Mouse (Mus musculus) kidney, embryonic 14.5 days (tissue): ENCODE results near the gene Chsy1. TPM values are rescaled to one million over a fixed set of nuclear protein-coding genes. Genes with fewer than 3 reads are reported as not detected.

Source experiments
- ATAC-seq: fragments of 200-750 bp; cut with Nextera tagmentation; 2 replicates; pipeline ENCODE4 v1.8.0; 2017; ENCODE audit warnings: moderate number of reproducible peaks, mild to moderate bottlenecking, moderate TSS enrichment, moderate library complexity; ENCODE audit not compliant: low FRiP score, low TSS enrichment
- H3K27ac ChIP-seq: fragments of 300-500 bp; sonication (generic); 2 replicates; pipeline ENCODE4 v1.5.1; 2014; ENCODE audit warnings: low read depth, mild to moderate bottlenecking, low read length, moderate library complexity, mixed read lengths
- H3K27me3 ChIP-seq: fragments of 300-500 bp; sonication (generic); 2 replicates; pipeline ENCODE4 v1.6.1; 2014; ENCODE audit warnings: mild to moderate bottlenecking, low read length; ENCODE audit not compliant: control insufficient read depth, insufficient read depth
- H3K36me3 ChIP-seq: fragments of 300-500 bp; sonication (generic); 2 replicates; pipeline ENCODE4 v1.6.1; 2014; ENCODE audit warnings: low read length, mixed read lengths; ENCODE audit not compliant: control insufficient read depth, insufficient read depth
- H3K4me1 ChIP-seq: fragments of 300-500 bp; sonication (generic); 2 replicates; pipeline ENCODE4 v1.6.1; 2014; ENCODE audit warnings: low read length, mixed read lengths; ENCODE audit not compliant: control insufficient read depth, insufficient read depth
- H3K4me2 ChIP-seq: fragments of 300-500 bp; sonication (generic); replicated peaks from 2 replicates; pipeline ENCODE4 v1.6.1; 2014; ENCODE audit warnings: low read depth, mild to moderate bottlenecking, low read length
- H3K4me3 ChIP-seq: fragments of 300-500 bp; sonication (generic); 2 replicates; pipeline ENCODE4 v1.5.1; 2014; ENCODE audit warnings: mild to moderate bottlenecking, low read length
- H3K9ac ChIP-seq: fragments of 300-500 bp; sonication (generic); 2 replicates; pipeline ENCODE4 v1.6.1; 2014; ENCODE audit warnings: low read depth, mild to moderate bottlenecking, low read length, moderate library complexity
- H3K9me3 ChIP-seq: fragments of 300-500 bp; sonication (generic); 2 replicates; pipeline ENCODE4 v1.6.1; 2016; ENCODE audit warnings: low read length; ENCODE audit not compliant: control insufficient read depth
- WGBS: fragments of 180-500 bp; shearing (Covaris S2); extraction: QIAGEN DNeasy Blood & Tissue Kit; methylation state at CpG from one replicate; pipeline ENCODE4 v1.1.7; 2014; 5-methylcytosine and 5-hydroxymethylcytosine counted together
- polyA plus RNA-seq: library from polyadenylated mRNA; unstranded; fragments of >200 nt; fragmentation: Nextera tagmentation; extraction: Ambion mirVana; gene quantifications from 2 replicates; pipeline ENCODE4 v1.2.1, GENCODE M21; 2014

The Chsy1 gene
- polyA plus RNA-seq, 1 experiment from 2014 or later, result 29.7 TPM

DNA sequence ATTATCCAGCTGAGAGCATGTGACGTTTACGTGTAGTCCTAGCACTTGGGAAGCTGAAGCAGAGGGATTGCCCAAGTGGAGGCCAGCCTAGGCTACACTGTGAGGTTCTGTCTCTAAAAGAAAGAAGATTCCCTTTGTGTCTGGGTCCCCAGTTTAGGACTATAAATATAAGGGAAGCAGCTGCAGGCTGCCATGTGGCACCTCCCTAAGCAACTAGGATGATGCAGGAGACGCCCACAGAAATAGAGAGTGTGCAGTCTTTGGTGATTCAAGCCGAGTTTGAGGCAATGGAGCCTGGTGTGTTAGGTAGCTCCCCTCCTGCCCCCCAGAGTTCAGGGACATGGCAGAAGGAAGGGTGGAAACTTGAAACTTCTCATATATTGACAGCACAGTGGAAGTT lies 21.7 kb upstream of the Chsy1 start:
- H3K9ac ChIP-seq, result no peak overlapping the region
- no peaks in the 10 kb centered on the region for H3K4me1 ChIP-seq
- no peak overlapping the region for H3K27ac ChIP-seq
- H3K9me3 ChIP-seq, result no peaks in the 10 kb centered on the region
- no peaks in the 10 kb centered on the region for H3K27me3 ChIP-seq
- no peak for ATAC-seq
- H3K4me2 ChIP-seq, result no peak overlapping the region
- no peak overlapping the region for H3K4me3 ChIP-seq
- peaks cover 90% of the 10 kb centered on the region for H3K36me3 ChIP-seq
- 89% methylated on average over 4 of the region's 4 CpGs for WGBS

GRCm38 (mm10) chr7:66088077-66088476 lies 21.2 kb upstream of the Chsy1 start:
- peaks cover 86% of the 10 kb centered on the region for H3K36me3 ChIP-seq
- H3K27ac ChIP-seq, result no peak overlapping the region
- no peak for ATAC-seq
- H3K9ac ChIP-seq, result no peak overlapping the region
- no peak overlapping the region for H3K4me3 ChIP-seq
- H3K27me3 ChIP-seq, result no peaks in the 10 kb centered on the region
- no peaks in the 10 kb centered on the region for H3K9me3 ChIP-seq
- WGBS, result 88% methylated on average over 2 of the region's 2 CpGs
- no peaks in the 10 kb centered on the region for H3K4me1 ChIP-seq
- H3K4me2 ChIP-seq, result no peak overlapping the region

GRCm38 (mm10) chr7:66090676-66091190 lies 18.6 kb upstream of the Chsy1 start:
- WGBS, result 89% methylated on average over 11 of the region's 11 CpGs

GRCm38 (mm10) chr7:66091553-66091952 lies 17.8 kb upstream of the Chsy1 start:
- no peak overlapping the region for H3K4me3 ChIP-seq
- H3K4me2 ChIP-seq, result no peak overlapping the region
- no peaks in the 10 kb centered on the region for H3K27me3 ChIP-seq
- H3K36me3 ChIP-seq, result peaks cover 51% of the 10 kb centered on the region
- H3K9me3 ChIP-seq, result no peaks in the 10 kb centered on the region
- 0 out of 2 replicates have a peak, but pooled peaks have one; percentile 52 for ATAC-seq
- H3K4me1 ChIP-seq, result no peaks in the 10 kb centered on the region
- 77% methylated on average over 7 of the region's 7 CpGs for WGBS
- no peak overlapping the region for H3K9ac ChIP-seq
- no peak overlapping the region for H3K27ac ChIP-seq

More at GRCm38 (mm10) chr7:66090676-66091190, 18.6 kb upstream of the Chsy1 start:
- no peaks in the 10 kb centered on the region for H3K9me3 ChIP-seq
- H3K36me3 ChIP-seq, result peaks cover 60% of the 10 kb centered on the region
- no peak overlapping the region for H3K27ac ChIP-seq
- no peaks in the 10 kb centered on the region for H3K27me3 ChIP-seq
- H3K4me3 ChIP-seq, result no peak overlapping the region
- H3K4me1 ChIP-seq, result no peaks in the 10 kb centered on the region
- H3K9ac ChIP-seq, result no peak overlapping the region
- no peak overlapping the region for H3K4me2 ChIP-seq
- ATAC-seq, result no peak

GRCm38 (mm10) chr7:66092656-66093055 lies 16.7 kb upstream of the Chsy1 start:
- H3K9ac ChIP-seq, result no peak overlapping the region
- H3K27me3 ChIP-seq, result no peaks in the 10 kb centered on the region
- H3K4me1 ChIP-seq, result no peaks in the 10 kb centered on the region
- H3K4me3 ChIP-seq, result no peak overlapping the region
- H3K27ac ChIP-seq, result no peak overlapping the region
- no peak for ATAC-seq
- no peak overlapping the region for H3K4me2 ChIP-seq
- WGBS, result 89% methylated on average over 8 of the region's 8 CpGs
- H3K36me3 ChIP-seq, result peaks cover 40% of the 10 kb centered on the region
- H3K9me3 ChIP-seq, result no peaks in the 10 kb centered on the region

DNA sequence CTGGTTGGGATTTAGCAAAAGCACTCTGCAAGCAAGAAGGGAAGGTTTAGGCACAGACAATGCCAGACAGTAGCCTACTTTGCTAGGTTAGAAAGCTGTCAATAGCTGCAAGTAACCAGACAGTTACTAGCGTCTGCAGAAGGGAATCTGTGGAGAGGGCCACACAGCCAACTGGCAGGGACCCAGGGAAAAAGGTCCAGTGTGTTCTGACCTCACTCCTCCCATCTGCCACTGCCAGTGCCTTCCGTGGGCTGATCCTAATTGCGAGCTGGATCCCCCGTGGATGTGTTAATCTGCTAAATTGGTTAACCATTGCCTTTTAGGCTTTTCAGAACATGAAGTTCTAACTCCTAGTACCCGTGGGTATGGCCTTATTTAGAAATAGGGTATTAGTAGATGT lies 15.2 kb upstream of the Chsy1 start:
- H3K4me2 ChIP-seq, result no peak overlapping the region
- ATAC-seq, result no peak
- H3K36me3 ChIP-seq, result peaks cover 26% of the 10 kb centered on the region
- no peaks in the 10 kb centered on the region for H3K9me3 ChIP-seq
- no peak overlapping the region for H3K4me3 ChIP-seq
- no peak overlapping the region for H3K9ac ChIP-seq
- H3K27me3 ChIP-seq, result no peaks in the 10 kb centered on the region
- 72% methylated on average over 5 of the region's 5 CpGs for WGBS
- H3K4me1 ChIP-seq, result no peaks in the 10 kb centered on the region
- no peak overlapping the region for H3K27ac ChIP-seq

DNA sequence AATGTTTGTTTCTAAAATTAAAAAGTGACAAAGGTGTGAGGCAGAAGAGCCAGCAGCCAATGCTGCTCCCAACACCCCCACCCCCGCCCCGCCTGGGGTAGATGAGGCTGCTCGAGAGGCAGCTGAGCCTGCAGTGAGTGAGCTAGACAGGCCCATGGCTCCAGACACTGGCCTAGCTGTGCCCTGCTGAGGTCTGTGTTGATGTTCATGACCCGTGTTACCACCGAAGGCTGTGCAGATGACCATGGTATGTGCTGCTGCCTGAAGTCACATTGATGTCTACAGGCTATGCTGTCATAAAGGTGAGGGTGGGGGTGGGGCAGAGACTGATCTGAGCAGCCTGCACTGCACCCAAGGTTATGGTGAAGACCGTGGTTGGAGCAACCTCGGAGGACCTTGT lies 10.5 kb upstream of the Chsy1 start:
- Histone ChIP-seq H3K36me3 (no peaks in the 10 kb centered on the region), H3K9me3 (no peaks in the 10 kb centered on the region), H3K4me1 (no peaks in the 10 kb centered on the region), H3K9ac (no peak overlapping the region), H3K27me3 (no peaks in the 10 kb centered on the region), H3K4me2 (no peak overlapping the region), H3K4me3 (no peak overlapping the region), H3K27ac (no peak overlapping the region)
- no peak for ATAC-seq
- 90% methylated on average over 7 of the region's 7 CpGs for WGBS

DNA sequence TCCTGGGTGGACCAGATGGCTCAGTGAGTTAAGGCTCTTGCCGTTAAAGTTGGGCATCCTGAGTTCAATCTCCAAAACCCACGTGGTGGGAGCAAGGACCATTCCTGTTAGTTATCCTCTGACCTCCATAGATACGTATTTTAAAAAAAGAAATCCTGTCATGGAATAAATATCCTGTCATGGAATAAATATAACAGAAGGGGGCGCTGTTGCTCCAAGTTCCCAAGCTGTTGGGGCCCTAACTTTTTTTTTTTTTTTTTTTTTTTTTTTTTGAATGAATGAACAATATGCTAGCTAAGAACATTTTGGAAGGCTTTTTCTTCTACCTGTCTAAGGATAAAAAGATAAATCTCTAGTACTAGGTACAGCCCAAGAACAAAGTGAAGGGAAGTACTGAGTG lies 7.4 kb upstream of the Chsy1 start:
- no peaks in the 10 kb centered on the region for H3K9me3 ChIP-seq
- no peaks in the 10 kb centered on the region for H3K4me1 ChIP-seq
- no peak for ATAC-seq
- H3K4me2 ChIP-seq, result no peak overlapping the region
- no peak overlapping the region for H3K27ac ChIP-seq
- no peaks in the 10 kb centered on the region for H3K27me3 ChIP-seq
- no peak overlapping the region for H3K4me3 ChIP-seq
- WGBS, result 6% methylated on average over 4 of the region's 4 CpGs
- H3K36me3 ChIP-seq, result no peaks in the 10 kb centered on the region
- no peak overlapping the region for H3K9ac ChIP-seq

GRCm38 (mm10) chr7:66104531-66104930 lies 4.8 kb upstream of the Chsy1 start:
- ATAC-seq, result no peak
- no peak overlapping the region for H3K4me2 ChIP-seq
- no peaks in the 10 kb centered on the region for H3K9me3 ChIP-seq
- no peak overlapping the region for H3K4me3 ChIP-seq
- no peaks in the 10 kb centered on the region for H3K27me3 ChIP-seq
- no peaks in the 10 kb centered on the region for H3K4me1 ChIP-seq
- no peak overlapping the region for H3K9ac ChIP-seq
- H3K36me3 ChIP-seq, result no peaks in the 10 kb centered on the region
- no peak overlapping the region for H3K27ac ChIP-seq
- WGBS, result 90% methylated on average over 5 of the region's 5 CpGs
